Mouse (Mus musculus): ENCODE measurements at regions not wholly inside any gene's neighbourhood (a gene's known extent, or its start where the extent isn't known, plus 50 kb on each side); places are given as distances from the start of the nearest gene placed in this dataset.

- DNase-seq = no peak
Measured at GRCm38 (mm10) chr13:14898495-14898894, 268.5 kb downstream of the AW209491 start.

GRCm38 (mm10) chr13:14930137-14930785, 300.3 kb downstream of the AW209491 start:
- no peak for DNase-seq

GRCm38 (mm10) chr13:14966187-14966726, 336.3 kb downstream of the AW209491 start:
- DNase-seq = no peak

- no peak for DNase-seq
Measured at GRCm38 (mm10) chr13:15002700-15003099, 372.7 kb downstream of the AW209491 start.

- DNase-seq = no peak
Measured at GRCm38 (mm10) chr13:15011638-15012037, 381.7 kb downstream of the AW209491 start.

GRCm38 (mm10) chr13:15018811-15019745, 389.1 kb downstream of the AW209491 start:
- peak; percentile 17 for DNase-seq

GRCm38 (mm10) chr13:15026601-15027000, 396.6 kb downstream of the AW209491 start:
- DNase-seq = no peak

GRCm38 (mm10) chr13:15052667-15053375, 410.2 kb upstream of the Gli3 start:
- DNase-seq = no peak

- DNase-seq = no peak
Measured at GRCm38 (mm10) chr13:15054705-15055104, 408.3 kb upstream of the Gli3 start.

GRCm38 (mm10) chr13:15078635-15079094, 384.4 kb upstream of the Gli3 start:
- no peak for DNase-seq

GRCm38 (mm10) chr13:15079148-15079547, 383.9 kb upstream of the Gli3 start:
- DNase-seq = no peak

- no peak for DNase-seq
Measured at GRCm38 (mm10) chr13:15082255-15082932, 380.6 kb upstream of the Gli3 start.

- no peak for DNase-seq
Measured at GRCm38 (mm10) chr13:15094836-15095235, 368.2 kb upstream of the Gli3 start.

GRCm38 (mm10) chr13:15107753-15108305, 355.2 kb upstream of the Gli3 start:
- no peak for DNase-seq

- no peak for DNase-seq
Measured at GRCm38 (mm10) chr13:15113383-15113782, 349.7 kb upstream of the Gli3 start.

GRCm38 (mm10) chr13:15130249-15130648, 332.8 kb upstream of the Gli3 start:
- no peak for DNase-seq

- DNase-seq = no peak
Measured at GRCm38 (mm10) chr13:15146167-15146566, 316.9 kb upstream of the Gli3 start.

GRCm38 (mm10) chr13:15180898-15181297, 282.1 kb upstream of the Gli3 start:
- no peak for DNase-seq

GRCm38 (mm10) chr13:15211635-15212352, 251.2 kb upstream of the Gli3 start:
- peak; percentile 15 for DNase-seq

GRCm38 (mm10) chr13:15212353-15212850, 250.6 kb upstream of the Gli3 start:
- DNase-seq = no peak

- DNase-seq = no peak
Measured at GRCm38 (mm10) chr13:15221322-15221721, 241.7 kb upstream of the Gli3 start.
